Mouse (Mus musculus) heart, embryonic 10.5 days (tissue): ENCODE results near the gene Dusp11. TPM values are rescaled to one million over a fixed set of nuclear protein-coding genes. Genes with fewer than 3 reads are reported as not detected.
A peak's percentile ranks its signal among the peaks of the same experiment; 100 is the strongest.
"Not testable (repeated sequence)": the region's sequence is repeated elsewhere in the genome, so short reads cannot be mapped to it uniquely, and the experiment has no call there.

Source experiments
- DNase-seq: peaks from one replicate; pipeline ENCODE4 v3.0.0-alpha.2; 2017; ENCODE audit warnings: low spot score
- H3K27ac ChIP-seq: fragments of 300-500 bp; sonication (generic); 2 replicates; pipeline ENCODE4 v1.5.1; 2016; ENCODE audit warnings: mild to moderate bottlenecking
- H3K27me3 ChIP-seq: fragments of 300-500 bp; sonication (generic); 2 replicates; pipeline ENCODE4 v1.6.1; 2016; ENCODE audit warnings: mild to moderate bottlenecking; ENCODE audit not compliant: poor library complexity, insufficient read depth, severe bottlenecking
- H3K36me3 ChIP-seq: fragments of 300-500 bp; sonication (generic); 2 replicates; pipeline ENCODE4 v1.6.1; 2016; ENCODE audit warnings: mild to moderate bottlenecking, moderate library complexity
- H3K4me1 ChIP-seq: fragments of 300-500 bp; sonication (generic); 2 replicates; pipeline ENCODE4 v1.6.1; 2016; ENCODE audit warnings: mild to moderate bottlenecking
- H3K4me3 ChIP-seq: fragments of 300-500 bp; sonication (generic); 2 replicates; pipeline ENCODE4 v1.5.1; 2016; ENCODE audit warnings: mild to moderate bottlenecking, moderate library complexity
- H3K9me3 ChIP-seq: fragments of 300-500 bp; sonication (generic); 2 replicates; pipeline ENCODE4 v1.6.1; 2016; ENCODE audit warnings: mild to moderate bottlenecking, moderate library complexity
- WGBS: fragments of 180-500 bp; shearing (Covaris S2); methylation state at CpG from one replicate; pipeline ENCODE4 v1.1.7; 2016; 5-methylcytosine and 5-hydroxymethylcytosine counted together
- polyA plus RNA-seq: library from polyadenylated mRNA; unstranded; fragments of >200 nt; fragmentation: Nextera tagmentation; extraction: Ambion mirVana; gene quantifications from 2 replicates; pipeline ENCODE4 v1.2.1, GENCODE M21; 2016

Gene Dusp11
- 38.0 and 39.9 TPM in 2 replicates for polyA plus RNA-seq

DNA sequence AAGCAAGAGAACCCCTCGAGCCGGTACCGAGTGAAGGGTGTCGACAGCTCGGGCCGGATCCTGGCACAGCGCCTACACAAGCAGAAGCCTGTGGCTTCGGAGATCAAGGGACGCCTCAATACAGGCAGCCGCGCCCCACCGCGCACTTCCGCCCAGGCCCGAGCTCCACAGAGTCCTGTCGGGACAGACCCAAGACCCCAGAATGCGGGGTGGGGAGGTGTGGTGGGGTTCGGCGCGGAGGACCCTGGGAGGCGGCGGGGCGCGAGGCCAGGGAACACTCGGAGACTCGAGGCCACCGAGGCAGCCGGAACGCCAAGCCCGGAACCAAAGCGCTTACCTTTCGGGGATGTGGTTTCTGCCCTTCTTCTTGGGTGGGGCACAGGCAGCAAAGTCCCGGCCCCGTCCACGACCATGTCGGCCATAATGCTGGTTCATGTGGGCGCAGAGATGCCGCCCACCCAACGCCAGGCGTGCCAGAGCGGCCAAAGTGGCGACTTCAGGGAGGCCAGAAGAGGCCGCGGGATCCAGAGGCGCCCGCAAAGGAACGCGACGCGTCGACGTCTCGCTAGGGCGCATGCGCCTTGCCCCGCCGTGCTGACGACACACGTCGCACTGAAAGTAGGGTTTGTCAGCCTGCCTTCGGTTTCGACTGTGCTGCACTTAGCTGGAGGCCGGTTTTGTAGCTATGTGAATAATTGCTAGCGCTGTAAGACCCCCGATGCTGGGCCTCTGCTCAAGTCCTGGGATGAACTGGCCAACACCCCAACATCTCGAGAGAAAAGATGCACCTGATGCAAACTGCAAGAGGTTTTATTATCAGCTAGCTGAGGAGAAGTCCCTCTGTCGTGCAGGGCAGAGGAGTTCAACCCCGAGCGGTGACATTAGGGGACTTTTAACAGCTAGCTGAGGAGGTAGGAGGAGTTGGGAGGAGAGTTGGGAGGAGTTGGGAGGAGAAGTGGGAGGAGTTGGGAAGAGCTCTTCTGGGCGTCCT lies at the start of gene Dusp11:
Gene Dusp11 (minus strand): TSS at position 567 of the 991 bp plus-strand sequence.
- no peaks in the 10 kb centered on the region for H3K27me3 ChIP-seq
- H3K4me3 ChIP-seq = peak within 1 kb of the TSS; percentile 96
- no peaks in the 10 kb centered on the region for H3K9me3 ChIP-seq
- peak; percentile 96 for DNase-seq
- WGBS = under 1% methylated on average over 70 of the region's 70 CpGs
- H3K27ac ChIP-seq = peak within 1 kb of the TSS; percentile 98
- peaks cover 22% of the 10 kb centered on the region for H3K36me3 ChIP-seq
- H3K4me1 ChIP-seq = peaks cover 5% of the 10 kb centered on the region

DNA sequence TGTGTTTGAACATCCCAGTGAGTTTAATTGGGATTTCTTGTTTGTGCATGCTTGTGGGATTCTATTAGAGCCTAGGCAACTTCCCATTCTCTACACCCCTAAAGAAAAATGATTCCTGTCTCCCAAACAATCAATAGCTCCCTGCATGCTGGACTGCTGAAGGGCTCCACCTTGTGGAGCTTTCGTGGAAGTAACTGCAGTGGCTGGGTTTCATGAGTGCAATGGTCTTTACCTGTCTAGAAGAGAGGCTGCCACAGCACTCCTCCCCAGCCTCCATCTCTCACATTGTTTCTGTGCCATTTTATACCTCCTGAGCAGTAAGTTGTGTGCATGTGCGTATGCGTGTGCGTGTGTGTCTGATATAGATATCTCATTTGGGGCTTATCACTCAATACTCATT lies 48.5 kb upstream of the Dusp11 start:
- H3K9me3 ChIP-seq = no peaks in the 10 kb centered on the region
- H3K4me3 ChIP-seq = no peak overlapping the region
- 31% methylated on average over 4 of the region's 4 CpGs for WGBS
- H3K27me3 ChIP-seq = peaks cover 3% of the 10 kb centered on the region; the same call in 1 of the 2 replicates
- DNase-seq = no peak
- no peak overlapping the region for H3K27ac ChIP-seq
- 0 out of 2 replicates have a peak, but pooled peaks cover 5% of the 10 kb centered on the region for H3K4me1 ChIP-seq
- no peaks in the 10 kb centered on the region for H3K36me3 ChIP-seq

DNA sequence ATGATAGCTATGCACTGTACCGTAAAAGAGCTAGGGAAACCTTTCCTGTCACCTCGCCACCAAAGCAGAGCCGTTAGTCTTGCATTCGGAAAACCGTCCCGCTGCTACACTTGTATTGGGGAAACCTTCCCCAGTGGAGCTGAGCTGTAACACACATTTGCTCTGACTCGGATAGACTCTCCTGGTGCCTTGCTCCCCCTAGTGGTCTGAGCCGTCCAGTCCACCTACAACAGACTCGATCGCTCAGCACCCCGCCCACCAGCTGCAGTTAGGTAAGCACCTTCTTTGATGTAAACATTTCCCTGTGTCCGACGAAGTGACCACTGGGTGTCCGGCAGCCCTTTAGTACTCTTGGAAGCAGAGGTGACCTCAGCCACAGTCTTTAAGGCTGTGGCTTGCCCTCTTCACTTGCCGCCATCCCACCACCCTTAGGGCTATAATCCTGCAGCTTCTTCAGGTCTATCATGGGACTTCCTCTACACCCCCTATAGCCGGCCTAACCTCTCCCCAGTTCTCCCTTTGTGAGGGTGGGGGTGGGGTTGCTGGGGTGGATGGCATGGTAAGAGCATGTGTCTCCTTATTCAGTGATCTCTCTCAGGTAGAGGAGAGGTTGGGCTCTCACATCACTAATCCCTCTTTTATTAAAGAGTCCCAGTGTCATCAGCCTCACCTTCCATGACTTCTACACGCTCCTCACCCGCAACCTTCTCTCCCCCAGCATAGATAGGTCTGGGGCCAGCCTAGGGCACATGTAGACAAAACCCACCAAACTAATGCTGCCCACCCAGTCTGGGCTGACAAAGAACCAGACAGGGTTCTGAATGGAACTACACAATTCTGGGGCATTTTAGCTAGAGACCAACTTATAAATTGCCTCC lies 43.0 kb upstream of the Dusp11 start:
- 8% methylated on average over 18 of the region's 18 CpGs for WGBS
- H3K4me3 ChIP-seq = peak overlapping the region; percentile 40
- no peaks in the 10 kb centered on the region for H3K36me3 ChIP-seq

DNA sequence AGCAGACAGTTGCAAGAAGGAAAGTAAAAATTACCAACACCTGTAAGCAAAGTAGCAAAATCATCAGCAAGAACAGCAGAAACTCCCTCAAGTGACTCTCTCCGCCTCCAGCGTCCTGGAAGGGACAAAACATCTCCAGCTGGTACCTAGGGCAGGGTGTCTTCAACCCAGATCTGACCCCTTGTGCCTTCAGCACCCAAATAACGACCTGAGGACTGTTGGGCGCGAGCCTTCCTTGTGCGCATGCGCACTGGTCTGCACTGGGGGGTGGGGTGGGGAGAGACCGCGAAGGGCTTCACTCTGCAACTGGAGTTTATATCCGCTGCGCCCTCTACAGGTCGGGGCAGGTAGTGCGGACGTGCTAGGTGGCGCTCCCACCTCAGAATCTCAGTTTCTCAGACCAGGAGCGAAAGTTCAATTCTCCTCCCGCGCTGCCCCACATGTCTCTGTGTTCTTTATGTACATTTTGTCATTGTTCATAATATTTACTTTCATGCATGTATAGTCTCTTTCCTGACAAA lies 42.0 kb upstream of the Dusp11 start:
- no peaks in the 10 kb centered on the region for H3K36me3 ChIP-seq
- 70% methylated on average over 18 of the region's 18 CpGs for WGBS
- H3K27ac ChIP-seq = no peak overlapping the region
- no peak overlapping the region for H3K4me3 ChIP-seq
- DNase-seq = no peak
- no peaks in the 10 kb centered on the region for H3K9me3 ChIP-seq
- H3K4me1 ChIP-seq = no peaks in the 10 kb centered on the region
- H3K27me3 ChIP-seq = no peaks in the 10 kb centered on the region

More for the DNA sequence above, 43.0 kb upstream of the Dusp11 start:
- no peaks in the 10 kb centered on the region for H3K27me3 ChIP-seq
- H3K27ac ChIP-seq = no peak overlapping the region
- peak; percentile 93 for DNase-seq
- no peaks in the 10 kb centered on the region for H3K4me1 ChIP-seq
- no peaks in the 10 kb centered on the region for H3K9me3 ChIP-seq

DNA sequence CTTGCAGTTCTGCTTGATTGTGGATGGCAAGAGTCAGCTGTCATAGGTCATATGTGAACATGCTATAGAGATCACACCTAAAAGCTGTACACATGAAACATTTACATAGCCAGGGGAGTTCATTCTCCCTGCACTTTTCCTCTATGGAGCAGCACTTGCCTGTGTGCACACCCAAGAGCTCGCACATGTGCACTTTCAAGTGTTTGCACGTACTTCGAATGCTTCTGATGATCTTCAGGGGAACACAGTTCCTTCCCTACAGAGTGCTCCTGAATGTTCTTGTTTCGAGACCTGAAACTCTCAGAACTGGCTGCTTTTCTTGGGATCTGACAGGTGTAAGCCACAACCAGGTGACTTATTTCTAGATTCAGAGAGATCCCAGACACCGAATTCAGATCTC lies 29.3 kb upstream of the Dusp11 start:
- not testable (repeated sequence) for H3K27ac ChIP-seq, H3K4me1 ChIP-seq, DNase-seq, H3K9me3 ChIP-seq, H3K4me3 ChIP-seq, H3K36me3 ChIP-seq, H3K27me3 ChIP-seq
- WGBS = 76% methylated on average over 5 of the region's 5 CpGs

DNA sequence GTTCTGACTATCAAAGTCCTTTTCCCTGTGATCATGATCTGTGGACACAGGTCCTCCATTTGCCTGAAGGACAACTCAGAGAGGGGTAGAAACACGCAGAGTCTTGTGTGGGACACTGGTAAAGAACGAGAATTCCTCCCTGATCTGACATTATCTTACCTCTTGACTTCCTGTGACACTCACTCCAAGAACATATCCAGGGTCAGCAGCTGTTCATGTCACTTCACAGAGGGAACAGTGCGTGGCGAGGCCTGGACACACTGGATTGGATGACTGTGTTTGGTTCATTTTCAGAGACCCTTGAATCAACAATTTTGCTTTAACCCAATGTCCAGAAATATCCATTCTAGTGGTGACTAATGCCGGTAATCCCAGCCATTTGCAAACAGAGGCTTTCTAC lies 28.1 kb upstream of the Dusp11 start:
- not testable (repeated sequence) for H3K27me3 ChIP-seq, DNase-seq, H3K4me3 ChIP-seq, H3K27ac ChIP-seq, H3K36me3 ChIP-seq, H3K4me1 ChIP-seq, H3K9me3 ChIP-seq
- WGBS = 70% methylated on average over 5 of the region's 5 CpGs

DNA sequence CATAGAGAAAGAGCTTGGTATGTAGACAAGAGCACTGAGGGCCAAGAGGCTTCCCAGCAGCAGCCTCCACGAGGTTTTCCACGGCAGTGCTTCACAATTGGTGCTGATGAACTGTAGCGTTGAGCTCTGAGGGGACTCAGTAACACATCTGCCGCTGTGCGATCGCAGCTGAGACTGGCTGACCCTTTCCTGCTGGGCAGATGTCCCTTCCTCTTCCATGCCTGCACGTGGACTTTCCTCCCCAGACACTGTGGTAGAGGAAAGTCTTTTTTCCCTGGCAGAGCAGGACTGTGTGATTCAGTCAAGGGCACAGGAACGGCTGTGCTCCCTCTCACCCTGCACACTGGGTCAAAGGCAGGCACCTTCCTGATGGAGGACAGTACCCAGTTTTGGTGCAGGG lies 22.9 kb upstream of the Dusp11 start:
- H3K4me1 ChIP-seq = no peaks in the 10 kb centered on the region
- no peaks in the 10 kb centered on the region for H3K36me3 ChIP-seq
- no peak overlapping the region for H3K4me3 ChIP-seq
- H3K9me3 ChIP-seq = no peaks in the 10 kb centered on the region
- H3K27me3 ChIP-seq = no peaks in the 10 kb centered on the region
- 80% methylated on average over 8 of the region's 8 CpGs for WGBS
- no peak for DNase-seq
- no peak overlapping the region for H3K27ac ChIP-seq

DNA sequence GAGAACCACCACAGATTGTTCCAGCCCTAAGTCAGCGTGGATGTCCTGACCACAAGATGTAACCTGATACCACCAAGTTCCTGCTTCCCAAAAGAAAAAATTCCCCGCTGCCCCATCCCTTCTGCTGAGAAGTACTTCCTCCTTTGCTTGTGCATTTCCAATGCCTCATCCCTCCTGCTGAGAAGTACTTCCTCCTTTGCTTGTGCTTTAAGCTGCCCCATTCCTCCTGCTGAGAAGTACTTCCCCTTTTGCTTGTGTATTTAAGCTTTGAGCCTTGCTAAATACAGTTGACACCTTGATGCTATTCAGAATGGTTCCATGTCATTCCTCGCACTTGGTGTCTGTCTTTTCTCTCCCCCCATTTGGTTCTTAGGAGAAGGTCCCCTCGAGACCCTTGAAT lies 17.3 kb upstream of the Dusp11 start:
- 65% methylated on average over 4 of the region's 4 CpGs for WGBS
- not testable (repeated sequence) for H3K27me3 ChIP-seq, H3K4me1 ChIP-seq, H3K27ac ChIP-seq, DNase-seq, H3K36me3 ChIP-seq, H3K9me3 ChIP-seq, H3K4me3 ChIP-seq

DNA sequence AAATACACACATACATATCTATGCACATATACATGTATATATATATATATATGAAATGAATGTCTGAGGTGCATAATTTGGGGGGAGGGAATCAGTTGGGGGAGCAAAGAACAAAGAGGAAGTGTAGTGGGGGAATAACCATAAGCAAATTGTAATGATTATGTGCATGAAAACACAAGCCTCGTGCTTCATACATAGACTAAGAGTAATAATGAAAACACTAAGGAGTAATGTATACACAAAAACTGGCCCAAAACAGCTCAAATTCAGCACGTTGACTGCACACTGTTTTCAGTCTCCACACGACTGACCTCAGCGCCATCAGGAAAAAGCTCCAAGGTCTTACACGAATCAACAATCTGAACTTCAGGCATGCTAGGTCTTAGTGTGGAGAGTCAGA lies 14.8 kb upstream of the Dusp11 start:
- Histone ChIP-seq H3K27ac (no peak overlapping the region), H3K4me1 (no peaks in the 10 kb centered on the region), H3K36me3 (no peaks in the 10 kb centered on the region), H3K9me3 (no peaks in the 10 kb centered on the region), H3K4me3 (no peak overlapping the region), H3K27me3 (no peaks in the 10 kb centered on the region; the same call in 1 of the 2 replicates)
- no peak for DNase-seq
- WGBS = 89% methylated on average over 5 of the region's 5 CpGs

DNA sequence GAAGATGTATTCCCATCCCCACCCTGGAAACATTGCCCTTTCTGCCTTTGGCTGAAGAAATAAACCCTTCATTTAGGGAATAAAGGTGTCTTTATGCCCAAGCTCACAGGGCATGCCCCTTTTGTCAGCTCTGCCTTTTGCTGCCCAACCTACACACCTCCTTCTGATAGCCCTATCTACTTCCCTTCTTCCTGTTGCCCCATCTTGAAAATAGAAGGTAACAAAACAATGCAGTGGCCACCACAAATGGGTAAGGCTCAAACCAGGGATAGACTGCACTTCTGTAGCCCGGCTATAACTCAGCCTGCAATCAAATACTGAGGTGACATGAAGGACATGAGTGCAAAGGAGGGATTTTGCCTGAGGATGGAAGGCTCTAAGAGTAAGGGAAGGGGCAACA lies 14.3 kb upstream of the Dusp11 start:
- Histone ChIP-seq H3K9me3 (no peaks in the 10 kb centered on the region), H3K27me3 (no peaks in the 10 kb centered on the region; the same call in 1 of the 2 replicates), H3K36me3 (no peaks in the 10 kb centered on the region), H3K27ac (no peak overlapping the region), H3K4me1 (no peaks in the 10 kb centered on the region), H3K4me3 (no peak overlapping the region)
- WGBS = 62% methylated on average over 1 of the region's 1 CpGs
- no peak for DNase-seq

DNA sequence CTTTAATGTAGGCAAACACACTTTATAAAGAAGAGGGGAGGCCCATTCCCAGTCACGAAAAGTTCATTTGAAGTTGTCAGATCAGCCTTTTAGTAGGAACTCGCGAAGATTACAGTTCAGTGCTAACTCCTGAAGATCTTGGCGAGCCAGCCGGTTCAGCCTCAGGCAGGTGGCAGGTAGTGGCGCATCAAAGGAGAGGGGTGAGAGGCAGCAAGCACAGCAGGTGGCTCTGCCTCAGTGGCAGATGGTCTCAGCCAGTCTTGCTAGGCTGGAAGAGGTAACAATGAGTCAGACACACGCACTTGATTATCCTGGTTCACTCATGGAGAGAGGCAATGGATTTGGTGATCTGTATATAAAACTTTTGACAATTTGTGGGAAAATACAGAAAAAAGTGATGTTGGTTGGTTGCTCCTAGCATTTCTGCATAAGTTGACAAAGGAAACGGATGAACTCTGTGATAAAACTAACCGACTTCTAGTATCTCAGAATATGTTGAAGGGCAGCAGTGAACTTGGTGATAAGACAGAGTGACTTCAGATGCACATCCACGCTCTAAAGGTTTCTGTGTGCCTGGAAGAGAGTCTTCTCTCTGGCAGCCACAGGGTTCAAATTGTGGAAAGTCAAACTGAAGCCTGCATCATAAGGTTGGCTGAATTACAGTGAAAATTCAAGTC lies 13.6 kb upstream of the Dusp11 start:
- no peak for DNase-seq
- Histone ChIP-seq H3K4me3 (no peak overlapping the region), H3K4me1 (no peaks in the 10 kb centered on the region), H3K36me3 (no peaks in the 10 kb centered on the region), H3K27me3 (no peaks in the 10 kb centered on the region; the same call in 1 of the 2 replicates), H3K9me3 (no peaks in the 10 kb centered on the region), H3K27ac (no peak overlapping the region)
- WGBS = 42% methylated on average over 10 of the region's 10 CpGs

DNA sequence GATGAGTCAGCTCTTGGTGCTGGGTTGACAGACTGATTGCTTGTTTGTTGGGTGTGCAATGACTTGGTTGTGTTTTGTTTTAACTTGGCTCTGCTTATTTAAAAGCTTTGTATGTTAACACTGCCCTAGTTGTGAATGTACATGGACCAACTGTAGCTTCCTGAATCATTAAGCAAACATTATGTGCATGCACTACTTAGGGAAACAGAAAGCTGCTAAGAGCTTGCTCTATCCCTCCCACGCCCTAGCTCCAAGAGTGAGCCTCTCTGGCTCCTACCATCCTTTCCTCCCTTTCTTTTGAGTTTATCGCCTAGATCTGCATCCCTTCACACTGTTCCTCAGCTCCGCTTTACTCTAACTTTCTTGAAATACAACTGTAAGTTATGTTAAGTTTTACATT lies 11.9 kb upstream of the Dusp11 start:
- WGBS = 66% methylated on average over 3 of the region's 3 CpGs
- H3K36me3 ChIP-seq = no peaks in the 10 kb centered on the region
- H3K9me3 ChIP-seq = no peaks in the 10 kb centered on the region
- H3K4me3 ChIP-seq = no peak overlapping the region
- no peaks in the 10 kb centered on the region; the same call in 1 of the 2 replicates for H3K27me3 ChIP-seq
- no peak for DNase-seq
- H3K4me1 ChIP-seq = no peaks in the 10 kb centered on the region
- no peak overlapping the region for H3K27ac ChIP-seq
